In genomic region chr1:54079708-54080107, GRCm38 (mm10) we compare ENCODE assay signal across 22 mouse cellular contexts.
DNase-seq lines count a peak whose midpoint lies in the region; ATAC-seq lines count a peak whose summit lies in the region.
"Had no signal": no experiment of that assay in that cellular context is flagged by ENCODE, and none has a peak within 500 bp of the region (broad histone marks: within the 10 kb centered on the region; RNA-seq: fewer than 3 reads in every experiment).

No protein-coding gene starts in this region.

- peak; percentile 7 for DNase-seq in adrenal gland, postnatal 10 days
- no peak for DNase-seq in adrenal gland, postnatal 25 days
- peak; percentile 20 for DNase-seq in cerebellum, adult 11 months
- DNase-seq in cerebellum, adult 9-10 months: peak; percentile 53
- DNase-seq in ovary, adult 18-20 months (ENCODE audit: low spot score): no peak
- DNase-seq in heart, postnatal 14 days: no peak
- DNase-seq: gastrocnemius, postnatal 14 days; heart, postnatal 36 days; kidney, adult 8-10 months; kidney, postnatal 10 days; layer of hippocampus, postnatal 36 days; left cerebral cortex, postnatal 4 days; liver, embryonic 13.5 days; lung, adult 2 months; lung, postnatal 10 days; thymus, adult 2 months; thymus, postnatal 36 days had no signal

- intact Hi-C loops in heart, postnatal 14 days (cut with DNase I): no loop called here

- no peak for ATAC-seq in CD4-positive, CD25-positive, alpha-beta regulatory T cell, adult 4 months
- ATAC-seq: activated CD4-positive, CD25-positive, alpha-beta regulatory T cell, adult 4 months; forebrain, embryonic 13.5 days; intestine, embryonic 16.5 days; midbrain, embryonic 13.5 days had no signal

Comparison
In these comparisons a context has a peak if more than half of its experiments do, and no peak if none do; other contexts are left out.
1. DNase-seq: peak in adrenal gland, postnatal 10 days (single experiment), cerebellum, adult 11 months (single experiment) and cerebellum, adult 9-10 months (single experiment); none in adrenal gland, postnatal 25 days (single experiment), ovary, adult 18-20 months (single experiment) and heart, postnatal 14 days (0 of 2).